Mouse (Mus musculus): ENCODE measurements around the gene Gpd1l. TPM values are rescaled to one million over a fixed set of nuclear protein-coding genes. Genes with fewer than 3 reads are reported as not detected.
A peak's percentile ranks its signal among the peaks of the same experiment; 100 is the strongest.

The Gpd1l gene
- polyA plus RNA-seq, 1 experiment from 2014 or later = 12.7 TPM

DNA sequence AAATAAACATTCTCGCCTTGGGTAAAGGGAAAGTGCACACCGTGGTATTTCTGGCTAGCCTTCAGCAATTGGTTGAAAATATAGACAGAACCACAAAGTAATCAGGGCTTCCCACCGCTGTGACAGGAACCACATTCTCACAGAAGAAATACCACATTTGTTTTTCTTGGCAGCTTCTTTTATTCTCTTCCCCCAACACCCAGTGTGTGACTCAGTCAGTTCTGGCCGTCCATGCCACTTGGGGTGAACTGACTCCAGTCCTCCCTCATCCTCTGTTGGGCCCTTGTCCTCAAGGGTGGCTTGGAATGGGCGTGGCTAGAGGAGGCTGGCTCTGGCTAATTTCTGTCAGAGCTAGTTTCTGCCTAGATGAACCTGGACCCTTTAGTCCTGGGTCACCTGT, 14.6 kb upstream of the Gpd1l start:
- Histone ChIP-seq H3K27ac (ENCODE audit: low read length) (no peak overlapping the region), H3K4me1 (ENCODE audit: insufficient read depth, low read depth, low read length) (no peaks in the 10 kb centered on the region; the same call in 1 of the 2 replicates), H3K36me3 (ENCODE audit: insufficient read depth, low read length) (no peaks in the 10 kb centered on the region), H3K4me3 (ENCODE audit: low read depth, low read length) (no peak overlapping the region), H3K27me3 (replicated peaks; ENCODE audit: insufficient read depth, low read length) (no peaks in the 10 kb centered on the region), H3K4me2 (replicated peaks; ENCODE audit: low read depth, low read length) (no peak overlapping the region), H3K9me3 (ENCODE audit: low read length) (no peaks in the 10 kb centered on the region), H3K9ac (replicated peaks; ENCODE audit: low read depth) (no peak overlapping the region)
- DNase-seq (ENCODE audit: low spot score) (peak; percentile 56), ATAC-seq (peak; percentile 83)
- TF ChIP-seq EP300 (IDR thresholded peaks at IDR 0.05) = no peak
- no peak for TF ChIP-seq CTCF (IDR thresholded peaks at IDR 0.05)
- 36% methylated on average over 5 of the region's 5 CpGs for WGBS

DNA sequence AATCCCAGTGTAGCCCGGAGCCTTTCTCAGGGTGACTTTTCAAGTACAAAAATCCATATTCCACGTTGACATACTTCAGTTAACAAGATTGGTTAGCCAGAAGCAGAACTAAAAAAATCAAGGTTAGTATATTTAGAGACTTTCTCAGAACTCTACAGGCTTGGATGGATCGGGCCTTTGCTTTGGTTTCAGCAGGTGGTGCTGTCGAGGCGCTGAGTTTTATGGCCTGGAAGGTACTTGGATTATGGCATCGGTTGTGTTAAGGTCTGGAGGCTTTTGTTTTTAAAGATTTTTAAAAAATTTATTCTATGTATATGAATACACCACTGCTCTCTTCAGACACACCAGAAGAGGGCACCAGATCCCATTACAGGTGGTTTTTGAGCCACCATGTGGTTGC, 11.8 kb upstream of the Gpd1l start:
- TF ChIP-seq EP300 (IDR thresholded peaks at IDR 0.05) = no peak
- Histone ChIP-seq H3K27me3 (replicated peaks; ENCODE audit: insufficient read depth, low read length) (no peaks in the 10 kb centered on the region), H3K4me3 (ENCODE audit: low read depth, low read length) (no peak overlapping the region), H3K4me1 (ENCODE audit: insufficient read depth, low read depth, low read length) (no peaks in the 10 kb centered on the region; the same call in 1 of the 2 replicates), H3K9me3 (ENCODE audit: low read length) (no peaks in the 10 kb centered on the region), H3K36me3 (ENCODE audit: insufficient read depth, low read length) (no peaks in the 10 kb centered on the region), H3K27ac (ENCODE audit: low read length) (no peak overlapping the region), H3K9ac (replicated peaks; ENCODE audit: low read depth) (no peak overlapping the region), H3K4me2 (replicated peaks; ENCODE audit: low read depth, low read length) (no peak overlapping the region)
- ATAC-seq (no peak), DNase-seq (ENCODE audit: low spot score) (no peak)
- 78% methylated on average over 6 of the region's 6 CpGs for WGBS

DNA sequence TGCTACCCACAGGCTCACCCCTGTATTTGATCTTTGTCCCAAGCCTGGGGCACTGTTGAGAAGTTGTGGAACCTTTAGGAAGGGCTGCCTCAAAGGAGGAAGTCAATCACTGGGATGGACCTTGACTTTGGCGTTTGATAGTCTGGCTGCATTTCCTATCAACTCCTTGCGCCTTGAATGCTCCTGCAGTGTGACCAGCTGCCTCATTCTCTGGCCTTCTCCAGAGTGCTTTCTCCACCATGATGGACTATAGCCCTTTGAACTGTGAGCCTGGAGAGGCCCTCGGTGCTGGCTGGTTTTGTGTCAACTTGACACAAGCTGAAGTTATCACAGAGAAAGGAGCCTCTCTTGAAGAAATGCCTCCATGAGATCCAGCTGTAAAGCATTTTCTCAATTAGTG, 10.9 kb upstream of the Gpd1l start:
- H3K27ac ChIP-seq (ENCODE audit: low read length) = no peak overlapping the region
- DNase-seq (ENCODE audit: low spot score) = no peak
- ATAC-seq = no peak

DNA sequence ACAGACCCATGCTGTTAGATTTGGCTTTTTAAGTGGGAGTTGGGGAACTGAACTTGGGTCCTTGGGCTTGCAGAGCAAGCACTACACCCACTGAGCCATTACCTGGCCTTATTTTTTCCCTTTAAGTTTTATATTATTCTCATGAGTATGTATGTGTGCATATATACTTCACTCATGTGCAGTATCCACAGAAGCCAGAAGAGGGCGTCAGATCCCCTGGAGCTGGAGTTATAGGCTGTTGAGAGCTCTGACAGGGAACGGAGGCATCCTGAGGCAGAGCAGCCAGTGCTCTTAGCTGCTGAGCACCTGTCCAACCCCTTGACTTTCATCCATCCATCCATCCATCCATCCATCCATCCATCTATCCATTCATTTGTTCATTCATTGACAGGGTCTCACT, 2.9 kb upstream of the Gpd1l start:
- Histone ChIP-seq H3K4me2 (replicated peaks; ENCODE audit: low read depth, low read length) (no peak overlapping the region), H3K27ac (ENCODE audit: low read length) (no peak overlapping the region), H3K4me3 (ENCODE audit: low read depth, low read length) (no peak overlapping the region), H3K4me1 (ENCODE audit: insufficient read depth, low read depth, low read length) (no peaks in the 10 kb centered on the region), H3K27me3 (replicated peaks; ENCODE audit: insufficient read depth, low read length) (no peaks in the 10 kb centered on the region), H3K9ac (replicated peaks; ENCODE audit: low read depth) (no peak overlapping the region), H3K36me3 (ENCODE audit: insufficient read depth, low read length) (no peaks in the 10 kb centered on the region), H3K9me3 (ENCODE audit: low read length) (no peaks in the 10 kb centered on the region)
- ATAC-seq = no peak
- WGBS = 79% methylated on average over 2 of the region's 2 CpGs
- TF ChIP-seq CTCF (IDR thresholded peaks at IDR 0.05) (no peak), EP300 (IDR thresholded peaks at IDR 0.05) (no peak)
- DNase-seq (ENCODE audit: low spot score) = no peak

More for the DNA sequence above, 10.9 kb upstream of the Gpd1l start:
- Histone ChIP-seq H3K9me3 (ENCODE audit: low read length) (no peaks in the 10 kb centered on the region), H3K36me3 (ENCODE audit: insufficient read depth, low read length) (no peaks in the 10 kb centered on the region), H3K4me3 (ENCODE audit: low read depth, low read length) (no peak overlapping the region), H3K4me1 (ENCODE audit: insufficient read depth, low read depth, low read length) (no peaks in the 10 kb centered on the region; the same call in 1 of the 2 replicates), H3K27me3 (replicated peaks; ENCODE audit: insufficient read depth, low read length) (no peaks in the 10 kb centered on the region), H3K9ac (replicated peaks; ENCODE audit: low read depth) (no peak overlapping the region), H3K4me2 (replicated peaks; ENCODE audit: low read depth, low read length) (no peak overlapping the region)
- WGBS = 83% methylated on average over 3 of the region's 3 CpGs
- TF ChIP-seq CTCF (IDR thresholded peaks at IDR 0.05) (no peak), EP300 (IDR thresholded peaks at IDR 0.05) (no peak)

- H3K9ac ChIP-seq (replicated peaks; ENCODE audit: low read depth) = no peak overlapping the region
- no peaks in the 10 kb centered on the region for H3K9me3 ChIP-seq (ENCODE audit: low read length)
- H3K4me2 ChIP-seq (replicated peaks; ENCODE audit: low read depth, low read length) = no peak overlapping the region
- H3K27ac ChIP-seq (ENCODE audit: low read length) = no peak overlapping the region
- no peak for TF ChIP-seq EP300 (IDR thresholded peaks at IDR 0.05)
- TF ChIP-seq CTCF (IDR thresholded peaks at IDR 0.05) = no peak
- no peaks in the 10 kb centered on the region for H3K4me1 ChIP-seq (ENCODE audit: insufficient read depth, low read depth, low read length)
- no peaks in the 10 kb centered on the region for H3K27me3 ChIP-seq (replicated peaks; ENCODE audit: insufficient read depth, low read length)
- DNase-seq (ENCODE audit: low spot score) (no peak), ATAC-seq (no peak)
- WGBS = 91% methylated on average over 4 of the region's 4 CpGs
- no peak overlapping the region for H3K4me3 ChIP-seq (ENCODE audit: low read depth, low read length)
- H3K36me3 ChIP-seq (ENCODE audit: insufficient read depth, low read length) = no peaks in the 10 kb centered on the region
These were observed 1.5 kb upstream of the Gpd1l start for GRCm38 (mm10) chr9:114935321-114935720.

- no peak overlapping the region for H3K9ac ChIP-seq (replicated peaks; ENCODE audit: low read depth)
- no peak overlapping the region for H3K27ac ChIP-seq (ENCODE audit: low read length)
- no peaks in the 10 kb centered on the region for H3K36me3 ChIP-seq (ENCODE audit: insufficient read depth, low read length)
- no peak for ATAC-seq
- no peaks in the 10 kb centered on the region for H3K27me3 ChIP-seq (replicated peaks; ENCODE audit: insufficient read depth, low read length)
- WGBS = 53% methylated on average over 11 of the region's 11 CpGs
- H3K4me2 ChIP-seq (replicated peaks; ENCODE audit: low read depth, low read length) = peak overlapping the region; percentile 81
- H3K9me3 ChIP-seq (ENCODE audit: low read length) = no peaks in the 10 kb centered on the region
- peak overlapping the region; percentile 65; the same call in 1 of the 2 replicates for H3K4me3 ChIP-seq (ENCODE audit: low read depth, low read length)
- DNase-seq (ENCODE audit: low spot score) = no peak
- no peak for TF ChIP-seq CTCF (IDR thresholded peaks at IDR 0.05)
- TF ChIP-seq EP300 (IDR thresholded peaks at IDR 0.05) = no peak
- no peaks in the 10 kb centered on the region for H3K4me1 ChIP-seq (ENCODE audit: insufficient read depth, low read depth, low read length)
These were observed 444 bp upstream of the Gpd1l start for GRCm38 (mm10) chr9:114934231-114934630.
